Mouse (Mus musculus): ENCODE data around the gene Clnk. TPM values are rescaled to one million over a fixed set of nuclear protein-coding genes. Genes with fewer than 3 reads are reported as not detected.

Clnk gene
- polyA plus RNA-seq, 1 experiment from 2014 or later, result 0.13 TPM

DNA sequence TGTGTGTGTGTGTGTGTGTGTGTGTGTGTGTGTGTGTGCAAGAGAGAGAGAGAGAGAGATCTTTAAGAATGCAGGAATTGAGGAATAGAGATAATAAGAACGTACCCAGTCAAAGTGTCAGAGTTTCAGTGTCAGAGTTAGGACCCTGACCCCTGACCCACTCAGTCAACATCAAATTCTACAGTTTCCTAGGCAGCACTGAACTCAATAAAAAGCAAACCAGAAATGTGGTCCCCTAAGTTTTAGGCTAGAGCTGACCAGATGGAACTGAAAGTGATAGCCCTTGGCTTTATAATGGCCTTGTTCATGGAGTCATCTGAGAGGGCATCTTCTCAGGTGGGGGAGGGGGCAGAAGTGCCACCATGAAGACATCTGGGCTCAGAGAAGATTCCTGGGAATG is 1.7 kb downstream of the Clnk start:
- H3K4me2 ChIP-seq (replicated peaks; ENCODE audit: low read depth), result no peak overlapping the region
- H3K9ac ChIP-seq (ENCODE audit: low read depth, low read length), result no peak overlapping the region
- H3K27ac ChIP-seq (ENCODE audit: low read depth, low read length), result no peak overlapping the region
- no peak for ATAC-seq
- H3K9me3 ChIP-seq (ENCODE audit: control insufficient read depth), result no peaks in the 10 kb centered on the region
- WGBS, result 42% methylated on average over 1 of the region's 1 CpGs
- no peak overlapping the region for H3K4me3 ChIP-seq (ENCODE audit: low read depth, low read length)
- no peak for TF ChIP-seq CTCF (IDR thresholded peaks at IDR 0.05; ENCODE audit: low read depth)
- no peaks in the 10 kb centered on the region for H3K36me3 ChIP-seq (ENCODE audit: control insufficient read depth, insufficient read depth)
- no peaks in the 10 kb centered on the region for H3K4me1 ChIP-seq (replicated peaks; ENCODE audit: control insufficient read depth, insufficient read depth, low read length)
- H3K27me3 ChIP-seq (replicated peaks; ENCODE audit: control insufficient read depth, insufficient read depth, low read length), result no peaks in the 10 kb centered on the region

DNA sequence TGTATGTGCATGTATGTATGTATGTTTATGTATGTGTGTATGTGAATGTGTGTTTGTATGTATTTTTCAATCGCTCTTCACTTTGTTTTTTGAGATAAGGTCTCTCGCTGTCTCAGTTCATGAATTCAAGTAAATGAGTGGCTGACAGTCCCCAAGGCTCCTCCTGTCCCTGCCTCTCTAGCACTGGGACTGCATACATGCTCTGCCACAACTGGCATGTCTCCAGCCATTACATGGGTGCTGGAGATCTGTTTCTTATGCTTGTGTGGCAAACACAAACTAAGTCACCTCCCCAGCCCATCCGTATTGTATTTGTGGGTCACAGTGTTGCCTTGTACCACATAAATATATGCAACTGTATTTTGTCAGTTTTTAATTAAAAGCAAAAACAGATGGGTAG is 3.7 kb downstream of the Clnk start:
- Histone ChIP-seq H3K27ac (ENCODE audit: low read depth, low read length) (no peak overlapping the region), H3K36me3 (ENCODE audit: control insufficient read depth, insufficient read depth) (no peaks in the 10 kb centered on the region), H3K4me1 (replicated peaks; ENCODE audit: control insufficient read depth, insufficient read depth, low read length) (no peaks in the 10 kb centered on the region), H3K4me2 (replicated peaks; ENCODE audit: low read depth) (no peak overlapping the region), H3K9ac (ENCODE audit: low read depth, low read length) (no peak overlapping the region), H3K4me3 (ENCODE audit: low read depth, low read length) (no peak overlapping the region), H3K9me3 (ENCODE audit: control insufficient read depth) (no peaks in the 10 kb centered on the region), H3K27me3 (replicated peaks; ENCODE audit: control insufficient read depth, insufficient read depth, low read length) (no peaks in the 10 kb centered on the region)
- WGBS, result 93% methylated on average over 3 of the region's 3 CpGs
- TF ChIP-seq CTCF (IDR thresholded peaks at IDR 0.05; ENCODE audit: low read depth), result no peak
- ATAC-seq, result no peak

DNA sequence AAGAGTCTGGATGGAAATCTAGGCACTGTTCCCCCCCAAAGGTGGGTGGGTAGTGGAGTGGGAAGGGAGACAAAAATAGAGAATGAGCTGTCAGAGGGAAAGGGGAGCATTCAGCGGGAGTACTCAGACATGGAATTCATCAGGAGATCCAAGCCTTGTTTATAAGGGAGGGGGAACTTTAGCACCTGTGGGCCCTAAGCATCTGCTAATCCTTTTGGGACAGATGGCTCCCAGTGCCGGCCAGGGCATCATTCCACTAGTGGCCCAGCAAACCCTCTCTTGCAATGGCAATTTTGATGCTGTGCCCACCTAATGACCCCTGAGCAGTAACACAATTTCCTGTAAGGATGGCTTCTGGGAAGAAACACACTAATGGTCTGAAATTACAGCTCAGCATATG is 5.0 kb downstream of the Clnk start:
- H3K4me3 ChIP-seq (ENCODE audit: low read depth, low read length), result no peak overlapping the region
- no peaks in the 10 kb centered on the region for H3K9me3 ChIP-seq (ENCODE audit: control insufficient read depth)
- no peak for TF ChIP-seq CTCF (IDR thresholded peaks at IDR 0.05; ENCODE audit: low read depth)
- no peak overlapping the region for H3K4me2 ChIP-seq (replicated peaks; ENCODE audit: low read depth)
- no peak overlapping the region for H3K27ac ChIP-seq (ENCODE audit: low read depth, low read length)
- no peaks in the 10 kb centered on the region for H3K27me3 ChIP-seq (replicated peaks; ENCODE audit: control insufficient read depth, insufficient read depth, low read length)
- H3K36me3 ChIP-seq (ENCODE audit: control insufficient read depth, insufficient read depth), result no peaks in the 10 kb centered on the region
- H3K4me1 ChIP-seq (replicated peaks; ENCODE audit: control insufficient read depth, insufficient read depth, low read length), result no peaks in the 10 kb centered on the region
- WGBS, result 69% methylated on average over 2 of the region's 2 CpGs
- no peak overlapping the region for H3K9ac ChIP-seq (ENCODE audit: low read depth, low read length)
- no peak for ATAC-seq

DNA sequence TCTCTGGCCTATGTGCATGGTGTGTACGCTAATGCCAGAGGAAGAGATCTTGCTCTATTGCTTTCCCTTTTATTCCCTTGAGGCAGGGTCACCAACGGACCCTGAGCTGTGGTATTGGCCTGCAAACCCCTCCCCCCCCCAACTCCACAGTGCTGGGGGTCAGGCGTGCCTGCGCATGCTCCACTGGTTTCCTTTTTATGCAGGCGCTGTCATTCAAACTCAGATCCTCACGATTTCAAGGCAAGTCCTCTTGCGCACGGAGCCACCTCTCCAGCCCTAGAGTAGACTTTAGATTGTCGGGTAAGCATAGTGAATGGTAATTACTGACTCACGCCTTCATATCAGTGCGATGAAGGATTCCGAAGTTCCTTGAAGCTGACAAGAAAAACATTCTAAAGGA is 6.1 kb downstream of the Clnk start:
- WGBS, result 76% methylated on average over 12 of the region's 12 CpGs
- Histone ChIP-seq H3K27ac (ENCODE audit: low read depth, low read length) (no peak overlapping the region), H3K9ac (ENCODE audit: low read depth, low read length) (no peak overlapping the region), H3K9me3 (ENCODE audit: control insufficient read depth) (no peaks in the 10 kb centered on the region), H3K27me3 (replicated peaks; ENCODE audit: control insufficient read depth, insufficient read depth, low read length) (no peaks in the 10 kb centered on the region), H3K4me3 (ENCODE audit: low read depth, low read length) (no peak overlapping the region), H3K4me2 (replicated peaks; ENCODE audit: low read depth) (no peak overlapping the region), H3K4me1 (replicated peaks; ENCODE audit: control insufficient read depth, insufficient read depth, low read length) (no peaks in the 10 kb centered on the region), H3K36me3 (ENCODE audit: control insufficient read depth, insufficient read depth) (no peaks in the 10 kb centered on the region)
- ATAC-seq, result no peak
- TF ChIP-seq CTCF (IDR thresholded peaks at IDR 0.05; ENCODE audit: low read depth), result no peak

DNA sequence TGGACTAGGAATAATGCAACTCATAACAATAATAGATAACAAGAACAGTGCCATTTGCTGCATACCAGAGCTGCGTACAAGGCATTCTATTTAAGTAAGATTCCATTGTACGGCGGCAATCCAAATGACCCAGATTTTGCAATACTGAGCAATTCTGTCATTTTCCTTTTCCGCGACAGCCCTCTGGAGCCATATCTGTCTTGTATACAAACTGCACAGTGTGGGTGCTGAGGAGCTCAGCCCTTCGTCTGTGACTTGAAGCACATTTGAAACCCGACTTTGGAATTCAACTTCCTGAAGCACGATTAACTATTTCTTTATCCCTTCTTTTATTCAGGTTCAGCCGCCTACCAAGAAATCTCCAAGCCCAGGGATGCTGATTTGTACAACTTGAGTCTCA is 6.6 kb downstream of the Clnk start:
- Histone ChIP-seq H3K27ac (ENCODE audit: low read depth, low read length) (no peak overlapping the region), H3K9me3 (ENCODE audit: control insufficient read depth) (no peaks in the 10 kb centered on the region), H3K4me3 (ENCODE audit: low read depth, low read length) (no peak overlapping the region), H3K4me2 (replicated peaks; ENCODE audit: low read depth) (no peak overlapping the region), H3K36me3 (ENCODE audit: control insufficient read depth, insufficient read depth) (no peaks in the 10 kb centered on the region), H3K27me3 (replicated peaks; ENCODE audit: control insufficient read depth, insufficient read depth, low read length) (no peaks in the 10 kb centered on the region), H3K4me1 (replicated peaks; ENCODE audit: control insufficient read depth, insufficient read depth, low read length) (no peaks in the 10 kb centered on the region), H3K9ac (ENCODE audit: low read depth, low read length) (no peak overlapping the region)
- no peak for TF ChIP-seq CTCF (IDR thresholded peaks at IDR 0.05; ENCODE audit: low read depth)
- no peak for ATAC-seq
- WGBS, result 66% methylated on average over 9 of the region's 9 CpGs

DNA sequence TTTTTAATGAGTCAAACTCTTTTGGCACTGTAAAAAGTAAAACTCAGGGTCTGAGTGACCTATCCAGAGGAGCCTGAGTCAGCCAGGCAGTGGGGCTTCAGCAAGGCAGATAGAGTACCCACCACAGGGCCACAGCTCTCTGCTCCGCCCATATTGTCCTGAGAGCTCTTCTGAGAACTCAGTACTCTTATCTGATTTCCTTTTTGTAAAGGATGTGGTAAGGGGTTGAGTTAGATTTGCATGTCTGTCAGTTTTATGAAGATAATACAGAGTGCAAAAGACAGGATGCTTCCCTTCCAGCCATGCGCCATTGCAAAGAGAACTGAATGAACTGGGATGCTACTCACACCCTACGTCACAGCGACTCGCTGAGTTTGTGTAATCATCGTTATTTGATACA is 12.0 kb downstream of the Clnk start:
- Histone ChIP-seq H3K9ac (ENCODE audit: low read depth, low read length) (no peak overlapping the region), H3K27me3 (replicated peaks; ENCODE audit: control insufficient read depth, insufficient read depth, low read length) (no peaks in the 10 kb centered on the region), H3K4me1 (replicated peaks; ENCODE audit: control insufficient read depth, insufficient read depth, low read length) (no peaks in the 10 kb centered on the region), H3K4me3 (ENCODE audit: low read depth, low read length) (no peak overlapping the region), H3K4me2 (replicated peaks; ENCODE audit: low read depth) (no peak overlapping the region), H3K36me3 (ENCODE audit: control insufficient read depth, insufficient read depth) (no peaks in the 10 kb centered on the region), H3K27ac (ENCODE audit: low read depth, low read length) (no peak overlapping the region), H3K9me3 (ENCODE audit: control insufficient read depth) (no peaks in the 10 kb centered on the region)
- WGBS, result 82% methylated on average over 6 of the region's 6 CpGs
- ATAC-seq, result no peak
- no peak for TF ChIP-seq CTCF (IDR thresholded peaks at IDR 0.05; ENCODE audit: low read depth)

DNA sequence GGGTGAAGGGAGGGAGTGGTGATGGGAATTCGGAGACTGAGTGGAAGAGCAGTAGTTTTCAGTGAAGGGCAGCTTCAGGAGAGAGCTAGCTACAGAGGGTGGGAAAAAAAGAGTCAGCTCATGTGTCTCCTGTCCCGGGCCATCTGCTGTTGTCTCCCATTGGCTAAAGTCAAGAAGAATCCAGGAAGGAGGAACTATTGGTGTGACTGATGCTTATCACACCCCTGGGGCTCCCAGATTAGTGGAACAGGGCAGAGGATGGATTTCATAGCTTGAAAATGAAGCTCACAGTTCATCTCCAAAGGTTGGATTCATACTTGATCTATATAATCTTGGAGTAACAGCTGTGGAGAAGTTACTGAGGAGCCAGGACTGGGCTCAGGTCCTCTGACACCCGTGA is 13.6 kb downstream of the Clnk start:
- H3K36me3 ChIP-seq (ENCODE audit: control insufficient read depth, insufficient read depth), result no peaks in the 10 kb centered on the region
- 47% methylated on average over 3 of the region's 3 CpGs for WGBS
- H3K27me3 ChIP-seq (replicated peaks; ENCODE audit: control insufficient read depth, insufficient read depth, low read length), result no peaks in the 10 kb centered on the region
- H3K27ac ChIP-seq (ENCODE audit: low read depth, low read length), result no peak overlapping the region
- no peak overlapping the region for H3K9ac ChIP-seq (ENCODE audit: low read depth, low read length)
- no peak for TF ChIP-seq CTCF (IDR thresholded peaks at IDR 0.05; ENCODE audit: low read depth)
- ATAC-seq, result no peak
- no peak overlapping the region for H3K4me3 ChIP-seq (ENCODE audit: low read depth, low read length)
- no peak overlapping the region for H3K4me2 ChIP-seq (replicated peaks; ENCODE audit: low read depth)
- no peaks in the 10 kb centered on the region for H3K4me1 ChIP-seq (replicated peaks; ENCODE audit: control insufficient read depth, insufficient read depth, low read length)
- H3K9me3 ChIP-seq (ENCODE audit: control insufficient read depth), result no peaks in the 10 kb centered on the region
